Mouse (Mus musculus) lung, postnatal 4 days (tissue): ENCODE data around the gene Vtn.
"Not testable (repeated sequence)": the region's sequence is repeated elsewhere in the genome, so short reads cannot be mapped to it uniquely, and the experiment has no call there.

ENCODE experiments used
- DNase-seq, 2 experiments: peaks; one replicate each; pipeline ENCODE4 v3.0.0; 2021

Gene Vtn

DNA sequence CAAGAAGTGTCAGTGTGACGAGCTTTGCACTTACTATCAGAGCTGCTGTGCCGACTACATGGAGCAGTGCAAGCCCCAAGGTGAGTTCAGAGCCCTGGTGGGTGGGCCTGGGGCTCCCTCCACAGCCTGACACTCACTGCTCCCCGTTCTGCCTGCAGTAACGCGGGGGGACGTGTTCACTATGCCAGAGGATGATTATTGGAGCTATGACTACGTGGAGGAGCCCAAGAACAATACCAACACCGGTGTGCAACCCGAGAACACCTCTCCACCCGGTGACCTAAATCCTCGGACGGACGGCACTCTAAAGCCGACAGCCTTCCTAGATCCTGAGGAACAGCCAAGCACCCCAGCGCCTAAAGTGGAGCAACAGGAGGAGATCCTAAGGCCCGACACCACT lies 652 bp downstream of the Vtn start:
- no peak for DNase-seq

DNA sequence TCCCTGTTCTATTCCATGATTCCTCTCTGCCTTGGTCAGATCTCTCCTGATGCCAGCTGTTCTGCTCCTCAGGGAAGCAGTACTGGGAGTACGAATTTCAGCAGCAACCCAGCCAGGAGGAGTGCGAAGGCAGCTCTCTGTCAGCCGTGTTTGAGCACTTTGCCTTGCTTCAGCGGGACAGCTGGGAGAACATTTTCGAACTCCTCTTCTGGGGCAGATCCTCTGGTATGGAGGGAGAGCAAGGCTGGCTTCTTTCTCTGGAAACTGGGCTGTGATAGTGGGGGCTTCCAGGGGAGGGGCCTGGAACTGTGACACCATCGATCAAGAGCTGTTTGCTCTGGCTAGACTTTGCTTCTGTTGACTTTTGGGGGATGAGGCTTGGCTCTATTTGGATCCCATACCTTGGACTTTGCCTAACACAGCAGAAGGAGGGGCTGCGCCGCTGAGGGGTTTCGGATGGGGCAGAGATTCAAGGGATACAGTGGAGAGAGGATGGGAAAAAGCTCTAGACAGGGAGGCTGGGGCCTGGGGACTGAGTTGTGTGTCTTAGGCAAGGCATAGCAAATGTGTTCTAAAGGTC lies 1.8 kb downstream of the Vtn start:
- DNase-seq = no peak

- no peak for DNase-seq
These were observed 2.6 kb downstream of the Vtn start for GRCm38 (mm10) chr11:78501529-78501928.

DNA sequence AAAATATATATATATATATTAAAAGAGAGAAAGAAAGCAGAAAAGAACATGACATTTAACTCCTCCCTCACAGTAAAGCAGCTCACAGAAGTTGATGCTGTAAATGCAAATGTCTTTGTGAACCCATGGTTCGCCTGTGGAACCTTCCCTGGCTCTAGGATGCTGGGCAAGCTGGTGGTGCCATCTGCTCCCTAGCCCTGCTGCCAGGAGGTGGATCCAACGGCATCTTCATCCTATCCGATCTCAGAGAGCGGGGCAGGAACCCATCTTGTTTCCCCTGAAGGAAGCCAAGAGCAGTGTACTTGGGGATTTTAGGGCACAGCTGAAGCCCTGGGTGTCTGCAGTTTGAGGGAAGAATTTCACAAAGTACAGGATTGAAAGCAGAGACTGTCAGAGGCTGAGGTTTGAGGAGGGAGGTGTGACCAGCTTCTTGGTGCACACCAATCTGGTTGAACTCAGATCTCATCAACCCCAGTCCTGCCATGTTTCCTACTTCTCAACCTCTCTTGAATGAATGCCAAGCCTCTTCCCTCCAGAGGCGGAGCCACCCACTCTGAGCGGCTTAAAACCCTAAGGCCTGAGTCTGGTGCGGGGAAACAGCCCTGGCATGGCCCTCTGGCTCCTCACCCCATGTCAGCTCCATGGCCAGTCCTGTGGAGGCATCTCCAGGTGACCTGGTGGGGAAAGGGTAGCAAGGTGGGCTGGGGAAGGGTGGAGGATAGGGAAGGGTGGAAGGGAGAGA lies 4.2 kb downstream of the Vtn start, which contains the start of gene Sebox:
Gene Sebox (plus strand): TSS at position 539 of the 742 bp plus-strand sequence.
- DNase-seq = no peak

DNA sequence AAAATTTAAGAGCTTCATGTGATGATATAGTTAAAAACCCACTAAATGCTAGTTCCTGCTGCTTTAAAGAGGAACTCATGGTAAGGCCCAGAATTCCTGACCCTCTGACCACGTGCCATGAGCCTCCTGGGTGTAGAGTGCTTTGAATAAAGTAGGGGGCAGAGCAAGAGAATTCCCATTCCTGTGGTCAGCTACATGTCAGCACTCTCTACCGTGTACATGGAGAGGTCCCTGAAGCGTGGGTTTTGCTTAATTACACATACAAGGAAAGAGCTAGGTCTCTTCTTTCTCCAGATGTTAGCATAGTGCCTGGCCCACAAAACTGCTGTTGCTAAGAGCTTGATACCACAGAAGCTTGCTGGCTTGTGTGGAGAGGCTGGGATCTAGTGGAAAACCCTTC lies 6.5 kb downstream of the Vtn start:
- no peak for DNase-seq

- peak in 1 of 2 experiments; percentile 39 for DNase-seq
These were observed 10.3 kb downstream of the Vtn start for GRCm38 (mm10) chr11:78509148-78509547.

DNA sequence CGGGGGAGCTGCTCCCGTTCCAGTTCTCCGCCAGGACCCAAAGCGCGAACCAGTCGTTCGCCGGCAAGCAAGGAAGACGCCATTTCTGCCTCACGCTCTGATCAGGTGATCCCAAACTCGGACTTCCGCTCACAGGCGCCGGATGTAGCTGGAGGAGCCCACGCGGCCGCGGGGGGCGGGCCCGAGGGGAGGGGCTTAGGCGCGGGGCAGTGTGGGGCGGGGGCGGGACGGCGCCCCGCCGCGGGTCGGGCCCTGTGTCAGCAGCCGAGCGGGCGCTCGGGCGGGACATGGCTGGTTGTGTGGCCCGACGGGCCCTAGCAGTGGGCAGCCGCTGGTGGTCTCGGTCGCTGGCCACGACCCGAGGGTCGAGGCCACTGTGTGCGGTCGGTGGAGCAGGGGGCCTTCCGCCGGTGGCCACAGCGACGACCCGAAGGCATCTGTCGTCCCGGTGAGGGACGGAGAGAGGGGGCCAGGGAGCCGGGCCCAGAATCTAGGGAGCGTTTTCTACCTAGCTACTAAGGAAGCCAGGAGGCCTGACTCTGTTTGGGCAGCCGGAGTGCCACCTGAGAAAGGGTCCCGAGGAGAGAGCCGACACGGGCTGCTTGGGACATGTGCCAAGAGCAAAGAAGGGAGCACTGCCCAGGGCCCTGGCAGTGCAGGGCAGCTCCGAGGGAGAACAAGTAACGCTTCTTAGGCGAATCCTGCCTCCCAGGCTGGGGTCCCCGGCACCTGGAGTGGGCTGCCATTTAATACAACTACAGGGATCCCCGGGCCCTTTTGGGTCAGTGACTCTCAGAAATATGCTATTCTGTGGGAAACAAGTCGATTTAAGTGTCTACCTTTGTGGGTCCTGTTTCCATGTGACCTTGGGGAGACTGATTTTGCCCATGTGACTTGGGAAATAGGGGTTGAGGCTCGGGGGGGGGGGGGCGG lies 13.4 kb downstream of the Vtn start, which contains the start of the genes Tmem199 and Poldip2:
Gene Tmem199 (minus strand): TSS at position 148 of the 933 bp plus-strand sequence.
Gene Poldip2 (plus strand): TSS at position 169 of the 933 bp plus-strand sequence.
- DNase-seq = peak; percentile 91 to 94

DNA sequence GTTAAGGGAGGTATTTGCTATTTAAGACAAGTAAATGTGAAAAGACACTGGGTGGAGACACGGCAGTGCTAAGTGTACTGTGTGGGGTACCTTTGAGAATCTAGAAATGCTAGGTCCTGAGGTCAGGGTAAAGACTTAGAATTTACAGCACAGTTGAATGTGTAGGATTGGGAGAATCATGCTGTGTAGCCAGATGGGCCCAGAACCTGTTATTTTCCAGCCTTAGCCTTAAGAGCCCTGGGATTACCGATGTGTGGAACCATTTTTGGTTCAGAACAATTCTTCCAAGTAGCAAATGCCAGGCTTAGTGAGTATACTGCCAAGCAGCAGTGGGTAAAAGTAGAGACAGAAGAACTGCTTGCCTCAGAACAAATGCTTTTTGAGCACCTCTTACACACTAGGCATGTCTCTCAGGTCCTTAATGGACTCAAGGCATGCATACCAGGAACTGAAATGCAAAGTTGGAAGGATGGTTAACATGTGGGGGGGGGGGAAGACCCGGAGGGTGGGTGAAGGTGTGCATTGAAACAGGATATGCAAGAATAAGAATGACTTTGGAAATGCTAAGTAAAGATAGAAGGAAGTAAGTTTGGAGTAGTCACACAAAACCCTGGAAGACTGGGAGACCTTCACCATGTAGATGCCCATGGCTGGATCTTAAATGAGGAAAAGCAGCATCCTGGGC lies 14.4 kb downstream of the Vtn start:
- no peak for DNase-seq

DNA sequence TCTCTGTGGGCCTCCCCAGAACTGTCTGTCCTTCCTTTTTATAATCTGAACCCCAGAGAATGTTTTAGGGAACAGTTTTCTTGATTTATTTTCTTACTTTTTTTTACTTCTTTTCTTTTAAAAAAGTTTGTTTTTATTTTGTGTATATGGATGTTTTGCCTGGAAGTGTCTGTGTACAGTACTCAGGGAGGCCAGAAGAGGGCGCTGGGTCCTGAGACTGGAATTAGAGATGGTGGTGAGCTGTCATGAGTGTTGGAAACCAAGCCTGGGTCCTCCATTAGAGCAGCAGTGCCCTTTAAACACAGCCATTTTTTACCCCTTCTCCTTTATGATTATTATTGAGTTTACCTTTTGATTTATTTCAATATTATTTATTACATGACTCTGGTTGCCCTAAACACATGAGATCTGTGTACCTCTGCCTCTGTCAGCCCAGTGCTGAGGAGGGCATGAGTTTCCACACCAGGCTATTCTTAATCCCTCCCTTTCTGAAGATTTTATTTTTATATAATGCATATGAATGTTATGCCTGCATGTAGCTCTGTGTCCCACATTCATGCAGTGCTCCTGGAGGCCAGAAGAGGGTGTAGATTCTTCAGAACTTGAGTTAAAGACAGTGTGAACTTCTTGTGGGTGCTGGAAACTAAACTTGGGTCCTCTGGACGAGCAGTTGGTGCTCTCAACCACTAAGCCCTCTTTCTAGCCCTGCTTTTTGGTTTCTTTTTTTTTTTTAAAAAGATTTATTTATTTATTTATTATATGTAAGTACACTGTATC lies 16.8 kb downstream of the Vtn start:
- no peak for DNase-seq

DNA sequence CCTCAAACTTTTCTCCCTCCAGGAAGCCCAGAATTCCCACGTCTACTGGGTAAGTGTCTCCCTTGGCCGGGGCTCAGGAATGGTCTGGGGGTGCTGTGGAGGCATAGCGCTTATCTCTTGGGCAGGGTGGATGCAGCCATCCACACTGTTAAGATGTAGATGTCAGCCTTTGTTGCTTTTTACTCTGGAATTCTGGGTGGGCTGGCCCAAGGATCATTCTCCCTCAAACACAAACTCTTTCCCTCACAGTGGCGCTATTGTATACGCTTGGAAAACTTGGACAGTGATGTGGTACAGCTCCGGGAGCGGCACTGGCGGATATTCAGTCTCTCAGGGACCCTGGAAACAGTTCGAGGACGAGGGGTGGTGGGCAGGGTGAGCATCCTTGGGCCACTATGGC lies 20.0 kb downstream of the Vtn start:
- DNase-seq = no peak

DNA sequence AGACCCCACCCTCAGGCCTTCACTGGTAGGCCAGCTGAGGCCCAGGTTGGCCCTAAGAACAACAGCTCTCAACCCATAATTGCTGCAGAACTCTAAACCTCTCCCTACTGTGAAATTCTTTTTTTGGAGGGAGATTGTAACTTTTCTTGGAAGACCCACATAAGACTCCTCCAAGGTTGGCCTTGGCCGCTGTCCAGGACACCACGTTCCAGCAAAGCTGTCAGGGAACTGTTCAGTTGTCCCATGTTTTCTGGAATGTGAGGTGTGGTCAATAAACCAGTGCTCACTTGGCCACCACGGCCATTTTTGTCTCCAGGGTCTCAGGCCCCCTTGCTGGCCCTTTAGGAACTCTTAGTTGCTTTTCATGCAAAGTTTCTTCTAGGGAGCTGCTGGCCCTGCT lies 23.0 kb downstream of the Vtn start:
- no peak for DNase-seq

- no peak for DNase-seq
These were observed 23.6 kb downstream of the Vtn start for GRCm38 (mm10) chr11:78522481-78522997.

DNA sequence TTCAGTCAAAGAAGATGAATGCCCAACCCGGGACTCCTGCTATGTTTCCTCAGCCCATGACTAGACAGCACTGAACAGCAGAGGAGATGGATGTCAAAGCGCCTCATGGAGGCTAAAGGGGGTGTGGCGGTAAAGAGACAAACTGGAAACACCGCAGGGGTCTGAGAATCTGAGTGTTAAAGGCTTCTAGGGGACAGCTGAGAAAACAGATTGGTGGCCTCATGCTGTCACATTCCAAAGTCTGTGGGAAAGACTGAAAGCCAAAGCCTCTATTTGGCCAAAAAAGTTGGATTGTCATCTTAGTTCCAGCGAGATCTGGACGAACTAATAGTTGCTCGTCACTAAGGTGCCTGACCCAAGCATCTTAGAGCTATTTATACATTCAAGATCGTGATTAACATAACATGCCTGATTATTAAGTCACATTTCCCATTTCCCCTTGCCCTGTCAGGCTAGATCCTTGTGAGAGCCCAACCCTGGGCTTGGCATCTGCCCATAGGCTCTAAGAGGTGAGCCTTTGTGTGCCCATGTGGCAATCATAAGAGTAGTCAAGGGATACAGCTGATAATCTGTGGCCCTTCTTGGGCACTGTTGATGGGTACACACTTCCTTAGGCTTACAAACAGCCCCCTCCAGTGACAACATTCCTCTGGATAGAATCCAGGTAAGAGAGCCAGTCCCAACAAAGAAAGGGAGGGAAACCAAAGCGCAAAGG lies 24.5 kb downstream of the Vtn start:
- peak; percentile 51 to 79 for DNase-seq

- DNase-seq = peak; percentile 59 to 78
These were observed 25.9 kb downstream of the Vtn start for GRCm38 (mm10) chr11:78524838-78525237.

DNA sequence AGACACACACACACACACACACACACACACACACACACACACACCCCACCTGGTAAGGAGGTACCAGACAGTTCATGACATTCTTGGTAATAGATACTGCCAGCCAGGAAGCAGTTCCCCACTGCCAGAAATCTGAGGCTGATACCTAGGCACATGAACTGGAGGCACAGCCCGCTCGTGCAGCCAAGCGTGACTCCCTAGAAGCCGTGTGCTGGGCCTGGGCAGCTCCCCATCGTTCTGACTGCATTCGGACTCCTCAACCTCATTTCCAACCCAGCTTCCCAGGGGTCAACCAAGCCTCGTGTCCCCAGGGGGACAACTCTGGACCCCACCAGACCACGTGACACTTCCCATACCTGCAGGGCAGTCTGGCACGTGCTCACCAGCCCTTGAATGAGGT lies 29.8 kb downstream of the Vtn start:
- no peak for DNase-seq

DNA sequence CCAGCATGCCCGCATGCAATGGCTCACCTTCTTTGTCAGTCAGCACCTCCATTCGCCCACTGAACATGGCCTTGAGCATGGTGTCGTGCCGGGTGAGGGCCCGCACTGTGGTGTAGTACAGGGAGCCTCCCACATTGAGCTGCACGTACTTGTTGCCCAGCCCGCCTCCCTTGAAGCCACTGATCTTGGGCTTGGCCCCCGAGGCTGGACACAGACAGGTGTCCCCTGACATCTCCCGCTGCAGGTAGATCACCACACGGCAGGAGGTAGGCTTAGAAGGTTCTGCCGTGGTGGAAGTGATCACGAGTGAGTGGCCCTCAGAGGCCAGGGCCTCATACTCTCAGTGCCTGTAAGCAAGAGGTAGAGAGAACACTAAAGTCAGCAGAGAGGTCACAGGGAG lies 31.1 kb downstream of the Vtn start:
- no peak for DNase-seq

DNA sequence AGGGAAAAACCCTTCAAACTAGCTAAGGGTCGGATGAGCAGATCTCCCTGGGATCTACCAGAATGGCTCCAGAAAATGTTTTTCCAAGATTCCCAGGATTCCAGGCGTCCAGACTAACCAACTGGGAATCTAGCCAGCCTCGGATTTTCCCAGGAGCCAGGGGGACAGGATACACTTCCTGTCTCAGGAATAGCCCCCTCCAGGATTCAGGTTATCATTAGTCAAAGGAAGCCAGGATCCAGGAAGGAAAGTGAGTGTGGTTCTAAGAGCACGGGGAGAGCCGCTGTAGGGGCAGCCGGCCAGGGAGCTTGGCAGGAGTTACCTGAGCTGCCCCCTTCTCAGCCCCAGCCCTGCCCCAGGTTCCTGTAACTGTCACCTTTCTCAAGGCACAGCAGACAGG lies 32.2 kb downstream of the Vtn start:
- peak; percentile 52 to 56 for DNase-seq

DNA sequence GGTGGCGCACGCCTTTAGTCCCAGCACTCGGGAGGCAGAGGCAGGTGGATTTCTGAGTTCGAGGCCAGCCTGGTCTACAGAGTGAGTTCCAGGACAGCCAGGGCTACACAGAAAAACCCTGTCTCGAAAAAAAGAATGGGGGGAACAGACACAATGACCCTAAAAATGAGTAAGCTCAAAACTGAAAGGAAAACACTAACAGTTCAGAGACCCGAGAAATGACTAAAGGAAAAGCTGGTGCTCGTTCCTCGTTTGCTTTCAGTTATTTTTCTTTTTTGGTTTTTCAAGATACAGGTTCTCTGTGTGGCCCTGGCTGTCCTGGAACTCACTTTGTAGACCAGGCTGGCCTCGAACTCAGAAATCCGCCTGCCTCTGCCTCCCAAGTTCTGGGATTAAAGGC lies 32.6 kb downstream of the Vtn start:
- DNase-seq = not testable (repeated sequence)

DNA sequence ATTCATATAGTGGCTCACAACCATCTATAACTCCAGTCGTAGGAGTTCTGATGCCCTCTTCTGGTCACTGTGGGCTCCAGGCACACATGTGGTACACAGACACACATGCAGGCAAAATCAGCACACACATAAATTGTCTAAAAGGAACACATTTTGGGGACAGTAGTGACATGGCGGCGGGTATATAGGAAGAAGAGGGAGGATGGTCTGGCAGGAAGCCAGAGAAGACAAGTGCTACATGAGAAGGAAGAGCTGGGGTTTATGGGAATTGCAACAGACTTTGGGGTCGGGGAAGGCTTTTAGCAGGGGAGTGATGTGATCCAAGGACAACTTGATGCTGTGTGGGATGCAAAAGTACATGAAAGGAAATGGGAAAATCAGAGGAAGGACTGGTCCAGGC lies 35.6 kb downstream of the Vtn start:
- no peak for DNase-seq

- DNase-seq = peak in 1 of 2 experiments; percentile 66
These were observed 36.6 kb downstream of the Vtn start for GRCm38 (mm10) chr11:78535376-78536079.
